Mouse (Mus musculus) forebrain, embryonic 16.5 days (tissue): ENCODE results near the gene Cdkl2. TPM values are rescaled to one million over a fixed set of nuclear protein-coding genes. Genes with fewer than 3 reads are reported as not detected.

ENCODE experiments used
- ATAC-seq: fragments of 200-750 bp; cut with Nextera tagmentation; 2 replicates; pipeline ENCODE4 v1.8.0; 2017; ENCODE audit warnings: mild to moderate bottlenecking, moderate library complexity
- H3K27ac ChIP-seq: fragments of 300-500 bp; sonication (generic); 2 replicates; pipeline ENCODE4 v1.5.1; 2014; ENCODE audit warnings: low read length, control low read depth
- H3K27me3 ChIP-seq: fragments of 300-500 bp; sonication (generic); replicated peaks from 2 replicates; pipeline ENCODE4 v1.6.1; 2014; ENCODE audit warnings: low read length; ENCODE audit not compliant: control insufficient read depth, insufficient read depth
- H3K36me3 ChIP-seq: fragments of 300-500 bp; sonication (generic); 2 replicates; pipeline ENCODE4 v1.6.1; 2014; ENCODE audit not compliant: control insufficient read depth, insufficient read depth
- H3K4me1 ChIP-seq: fragments of 300-500 bp; sonication (generic); replicated peaks from 2 replicates; pipeline ENCODE4 v1.6.1; 2014; ENCODE audit warnings: low read length; ENCODE audit not compliant: control insufficient read depth, insufficient read depth
- H3K4me2 ChIP-seq: fragments of 300-500 bp; sonication (generic); 2 replicates; pipeline ENCODE4 v1.6.1; 2014; ENCODE audit warnings: mild to moderate bottlenecking, low read length, control low read depth
- H3K4me3 ChIP-seq: fragments of 300-500 bp; sonication (generic); replicated peaks from 2 replicates; pipeline ENCODE4 v1.5.1; 2014; ENCODE audit warnings: mild to moderate bottlenecking, low read length, control low read depth
- H3K9ac ChIP-seq: fragments of 300-500 bp; sonication (generic); replicated peaks from 2 replicates; pipeline ENCODE4 v1.6.1; 2014; ENCODE audit warnings: low read depth, low read length, control low read depth
- H3K9me3 ChIP-seq: fragments of 300-500 bp; sonication (generic); 2 replicates; pipeline ENCODE4 v1.6.1; 2016; ENCODE audit warnings: low read length; ENCODE audit not compliant: control insufficient read depth
- WGBS: fragments of 180-500 bp; shearing (Covaris S2); extraction: QIAGEN DNeasy Blood & Tissue Kit; methylation state at CpG from one replicate; pipeline ENCODE4 v1.1.7; 2014; 5-methylcytosine and 5-hydroxymethylcytosine counted together
- polyA plus RNA-seq: library from polyadenylated mRNA; unstranded; fragments of >200 nt; fragmentation: Nextera tagmentation; extraction: Ambion mirVana; gene quantifications from 2 replicates; pipeline ENCODE4 v1.2.1, GENCODE M21; 2015

Gene Cdkl2
- polyA plus RNA-seq, 1 experiment from 2014 or later, result 10.2 TPM

DNA sequence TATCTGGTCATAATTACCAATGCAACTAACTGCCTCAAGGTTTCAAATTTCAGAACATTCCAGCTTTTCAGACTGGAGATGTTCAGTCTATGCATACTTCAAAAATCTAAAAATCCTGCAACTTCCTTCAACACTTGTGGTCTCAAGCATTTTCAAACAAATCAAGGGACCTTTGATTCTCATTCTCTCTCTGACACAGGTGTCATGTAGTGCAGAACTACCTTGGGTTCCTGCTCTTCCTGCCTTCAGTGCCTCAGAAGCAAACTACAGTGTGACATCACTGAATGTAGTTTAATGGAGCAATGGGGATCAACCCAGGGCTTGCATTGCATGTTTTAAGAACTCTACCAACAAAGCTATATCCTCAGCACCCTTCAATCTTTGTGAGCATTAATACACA is 35.1 kb upstream of the Cdkl2 start:
- H3K4me3 ChIP-seq, result no peak overlapping the region
- no peak overlapping the region for H3K27ac ChIP-seq
- H3K9me3 ChIP-seq, result no peaks in the 10 kb centered on the region
- H3K36me3 ChIP-seq, result no peaks in the 10 kb centered on the region
- no peak for ATAC-seq
- no peak overlapping the region for H3K4me2 ChIP-seq
- no peaks in the 10 kb centered on the region for H3K27me3 ChIP-seq
- no peak overlapping the region for H3K9ac ChIP-seq
- peaks cover 24% of the 10 kb centered on the region for H3K4me1 ChIP-seq

DNA sequence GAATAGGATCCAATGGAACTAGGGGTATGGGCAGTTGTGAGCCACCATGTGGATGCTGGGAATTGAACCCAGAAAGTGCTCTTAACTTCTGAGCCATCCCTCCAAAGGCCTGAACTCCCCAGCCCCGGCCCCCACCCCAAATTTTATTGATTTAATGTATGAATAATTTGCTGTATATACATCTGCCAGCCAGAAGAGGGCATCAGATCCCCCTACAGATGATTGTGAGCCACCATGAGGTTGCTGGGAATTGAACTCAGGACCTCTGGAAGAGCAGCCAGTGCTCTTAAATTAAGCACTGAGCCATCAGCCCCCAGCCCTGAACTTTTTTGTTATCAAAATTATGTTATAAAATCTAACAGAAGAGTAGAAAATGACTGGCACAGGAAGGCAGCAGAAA is 32.6 kb upstream of the Cdkl2 start:
- no peak for ATAC-seq
- Histone ChIP-seq H3K4me2 (no peak overlapping the region), H3K4me3 (no peak overlapping the region), H3K27me3 (no peaks in the 10 kb centered on the region), H3K9ac (no peak overlapping the region), H3K27ac (no peak overlapping the region), H3K9me3 (no peaks in the 10 kb centered on the region), H3K36me3 (peaks cover 4% of the 10 kb centered on the region; the same call in 1 of the 2 replicates), H3K4me1 (peaks cover 14% of the 10 kb centered on the region)
- WGBS, result 90% methylated on average over 1 of the region's 1 CpGs

DNA sequence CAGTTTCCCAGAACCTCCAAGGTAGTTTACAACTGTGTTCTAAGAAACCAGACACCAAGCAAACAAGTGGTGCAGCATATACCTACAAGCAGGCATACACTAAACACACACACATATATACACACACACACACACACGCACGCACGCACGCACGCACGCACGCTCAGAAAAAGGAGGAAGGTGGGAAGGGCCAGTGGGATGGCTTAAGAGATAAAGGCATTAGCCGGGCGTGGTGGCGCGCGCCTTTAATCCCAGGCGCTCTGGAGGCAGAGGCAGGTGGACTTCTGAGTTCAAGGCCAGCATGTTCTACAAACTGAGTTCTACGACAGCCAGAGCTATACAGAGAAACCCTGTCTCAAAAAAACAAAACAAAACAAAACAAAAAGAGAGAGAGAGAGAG is 30.4 kb upstream of the Cdkl2 start:
- Histone ChIP-seq H3K27me3 (no peaks in the 10 kb centered on the region), H3K27ac (no peak overlapping the region), H3K9ac (no peak overlapping the region), H3K4me2 (no peak overlapping the region), H3K4me3 (no peak overlapping the region), H3K36me3 (peaks cover 8% of the 10 kb centered on the region; the same call in 1 of the 2 replicates), H3K4me1 (no peaks in the 10 kb centered on the region; the same call in 1 of the 2 replicates), H3K9me3 (no peaks in the 10 kb centered on the region)
- no peak for ATAC-seq
- WGBS, result 88% methylated on average over 14 of the region's 14 CpGs

DNA sequence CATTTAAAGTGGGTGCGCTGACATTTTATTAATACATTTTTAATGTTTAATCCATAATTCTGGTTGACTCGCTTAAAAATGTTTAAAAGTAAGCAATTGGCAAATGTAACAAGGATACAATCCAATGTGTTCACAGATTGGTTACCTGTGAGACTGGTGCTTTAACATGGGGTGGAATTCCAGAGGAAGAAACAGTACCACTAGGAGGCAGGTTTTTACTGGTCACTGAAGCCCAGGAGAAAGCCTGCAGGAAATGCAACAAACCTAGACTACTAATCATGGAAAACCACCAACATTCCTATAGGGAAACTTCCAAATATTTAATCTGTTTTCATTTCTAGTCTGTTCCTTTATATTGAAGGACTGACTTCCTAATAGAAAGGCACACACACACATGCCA is 19.5 kb upstream of the Cdkl2 start:
- Histone ChIP-seq H3K9me3 (no peaks in the 10 kb centered on the region), H3K4me3 (no peak overlapping the region), H3K36me3 (peaks cover 30% of the 10 kb centered on the region), H3K4me2 (no peak overlapping the region), H3K9ac (no peak overlapping the region), H3K27ac (no peak overlapping the region), H3K27me3 (no peaks in the 10 kb centered on the region), H3K4me1 (no peaks in the 10 kb centered on the region)
- ATAC-seq, result no peak
- WGBS, result 97% methylated on average over 2 of the region's 2 CpGs

DNA sequence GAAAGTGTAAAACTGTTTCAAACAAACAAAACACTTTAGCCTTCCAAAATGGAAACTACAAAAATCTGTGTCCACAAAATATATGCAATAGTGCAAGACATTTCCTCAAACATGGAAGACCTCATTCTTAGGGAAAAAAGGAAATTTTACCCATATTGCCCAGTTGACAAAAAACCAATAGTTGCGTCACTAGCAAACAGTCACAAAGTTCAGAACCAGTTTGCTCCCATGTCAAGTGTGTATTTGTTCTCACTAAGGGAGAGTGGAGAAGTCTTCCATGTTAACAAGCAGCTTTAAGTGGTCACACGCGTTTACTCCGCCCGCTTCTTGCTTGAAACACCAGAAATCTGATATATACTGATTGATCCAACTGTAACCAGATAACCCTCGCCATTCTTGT is 9.2 kb upstream of the Cdkl2 start:
- Histone ChIP-seq H3K9me3 (no peaks in the 10 kb centered on the region), H3K27me3 (no peaks in the 10 kb centered on the region), H3K36me3 (peaks cover 30% of the 10 kb centered on the region; the same call in 1 of the 2 replicates), H3K4me3 (no peak overlapping the region), H3K4me1 (no peaks in the 10 kb centered on the region), H3K27ac (no peak overlapping the region), H3K9ac (no peak overlapping the region), H3K4me2 (no peak overlapping the region)
- 96% methylated on average over 6 of the region's 6 CpGs for WGBS
- ATAC-seq, result no peak

DNA sequence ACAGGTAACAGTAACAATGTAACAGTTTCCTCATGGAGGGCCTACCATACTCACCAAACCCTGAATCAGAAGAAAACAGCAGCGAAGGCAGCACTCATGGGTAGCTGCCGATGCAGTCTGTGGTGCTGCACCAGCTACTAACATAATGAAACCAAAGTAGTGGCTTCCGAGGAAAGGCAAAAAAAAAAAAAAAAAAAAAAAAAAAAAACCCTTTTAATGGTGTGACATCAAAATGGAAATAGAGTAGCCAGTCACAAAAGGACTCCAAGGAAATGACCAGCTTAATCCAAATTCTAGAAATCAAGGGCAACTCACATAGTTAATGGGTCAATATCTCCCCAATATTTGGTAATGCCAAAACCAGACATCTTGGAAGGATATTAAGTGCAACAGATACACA is 6.7 kb upstream of the Cdkl2 start:
- H3K4me2 ChIP-seq, result no peak overlapping the region
- no peaks in the 10 kb centered on the region for H3K27me3 ChIP-seq
- H3K4me1 ChIP-seq, result no peaks in the 10 kb centered on the region
- no peaks in the 10 kb centered on the region for H3K9me3 ChIP-seq
- no peak for ATAC-seq
- H3K9ac ChIP-seq, result no peak overlapping the region
- H3K36me3 ChIP-seq, result peaks cover 13% of the 10 kb centered on the region; the same call in 1 of the 2 replicates
- no peak overlapping the region for H3K27ac ChIP-seq
- WGBS, result 89% methylated on average over 3 of the region's 3 CpGs
- H3K4me3 ChIP-seq, result no peak overlapping the region

DNA sequence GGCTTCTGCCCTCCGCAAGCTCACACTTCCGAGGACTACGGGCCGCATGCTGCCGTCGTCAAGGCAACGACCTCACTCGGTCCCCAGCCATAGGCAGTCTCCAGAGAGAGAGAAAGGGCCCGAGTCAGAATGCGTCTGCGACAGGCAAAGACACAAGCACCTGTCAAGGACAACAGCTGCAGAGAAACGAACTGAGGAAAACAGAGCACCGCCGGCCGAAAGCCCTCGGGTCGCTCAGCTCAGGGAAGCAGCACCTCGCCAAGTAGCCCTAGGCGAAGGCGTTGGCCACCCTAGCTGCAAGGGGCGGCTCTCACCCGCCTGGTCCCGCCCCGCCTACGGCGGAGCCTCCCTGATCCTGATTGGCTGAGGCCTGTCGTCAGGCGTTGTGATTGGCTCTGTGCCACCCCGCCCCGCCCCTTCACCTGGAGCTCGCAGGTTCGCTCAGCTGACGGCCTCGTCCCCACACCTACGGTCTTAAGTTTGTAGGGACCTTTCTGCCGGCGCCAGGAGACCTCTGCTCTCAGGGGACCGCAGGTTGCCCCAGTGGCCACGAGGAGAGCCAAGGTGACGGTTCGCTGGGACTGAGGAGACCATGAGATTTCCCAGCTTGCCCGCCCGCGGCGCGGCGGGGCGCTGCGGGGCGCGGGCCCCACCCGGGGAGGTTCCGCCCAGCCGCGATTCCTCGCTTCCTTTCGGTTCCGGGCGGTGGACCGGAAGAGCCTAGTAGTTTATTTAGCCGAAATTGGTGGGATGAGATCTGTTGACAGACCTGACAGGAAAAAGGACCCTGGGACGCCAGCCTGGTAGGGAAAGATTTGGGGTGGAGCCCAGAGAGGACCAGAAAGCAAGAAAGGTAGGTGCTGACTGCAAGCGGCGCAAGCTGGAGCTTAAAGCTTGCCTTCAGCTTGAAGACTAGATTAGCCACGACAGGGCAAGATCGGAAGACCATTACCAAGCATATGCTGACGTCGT is 1.0 kb downstream of the Cdkl2 start:
- peak overlapping the region; percentile 55 for H3K9ac ChIP-seq
- peak; percentile 98 for ATAC-seq

DNA sequence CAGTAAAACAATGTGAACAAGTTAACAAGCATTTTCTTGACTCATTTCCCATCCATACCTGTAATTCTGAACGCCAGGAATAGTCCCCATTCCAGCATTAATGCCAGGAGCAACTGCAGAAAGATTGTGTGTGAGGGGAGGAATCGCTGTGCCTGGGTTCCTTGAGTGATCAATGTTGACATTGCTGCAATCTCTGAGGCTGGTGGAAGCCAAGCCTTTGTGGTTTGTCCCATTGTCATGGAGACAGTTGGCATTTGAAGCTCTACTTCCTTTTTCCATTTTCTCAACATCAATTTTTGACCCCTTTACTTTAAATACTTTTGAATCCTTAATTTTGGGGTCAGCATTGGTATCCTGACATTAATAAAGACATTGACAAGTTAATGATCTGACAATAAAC is 23.7 kb downstream of the Cdkl2 start:
- no peak overlapping the region for H3K9ac ChIP-seq
- H3K9me3 ChIP-seq, result no peaks in the 10 kb centered on the region
- H3K27ac ChIP-seq, result no peak overlapping the region
- H3K4me1 ChIP-seq, result no peaks in the 10 kb centered on the region
- H3K27me3 ChIP-seq, result no peaks in the 10 kb centered on the region
- no peaks in the 10 kb centered on the region for H3K36me3 ChIP-seq
- no peak overlapping the region for H3K4me3 ChIP-seq
- no peak for ATAC-seq
- no peak overlapping the region for H3K4me2 ChIP-seq
- 61% methylated on average over 2 of the region's 2 CpGs for WGBS

More for the DNA sequence above, 1.0 kb downstream of the Cdkl2 start:
- no peaks in the 10 kb centered on the region for H3K9me3 ChIP-seq
- H3K36me3 ChIP-seq, result no peaks in the 10 kb centered on the region
- peak overlapping the region; percentile 66 for H3K4me3 ChIP-seq
- H3K4me1 ChIP-seq, result 0 out of 2 replicates have a peak, but pooled peaks cover 3% of the 10 kb centered on the region
- WGBS, result under 1% methylated on average over 68 of the region's 68 CpGs
- H3K4me2 ChIP-seq, result peak overlapping the region; percentile 84
- H3K27me3 ChIP-seq, result peaks cover 11% of the 10 kb centered on the region
- no peak overlapping the region; the same call in 1 of the 2 replicates for H3K27ac ChIP-seq

DNA sequence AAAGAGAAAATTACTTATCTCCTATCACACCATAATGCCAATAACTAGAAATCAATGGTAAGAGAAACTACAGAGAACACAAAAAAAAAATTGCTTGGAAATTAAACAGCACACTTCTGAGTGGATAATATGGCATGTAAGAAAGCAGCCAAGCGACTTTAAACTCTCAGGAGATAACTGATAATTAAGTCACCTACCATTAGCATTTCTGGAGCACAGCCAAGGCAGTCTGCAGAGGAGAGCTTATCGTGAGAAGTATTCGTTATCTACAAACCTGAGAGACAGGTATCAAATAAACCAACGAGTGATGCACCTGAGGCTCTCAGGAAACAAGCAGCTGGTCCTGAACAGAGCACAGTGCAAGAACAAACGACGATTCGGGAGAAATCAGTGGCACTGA is 31.9 kb downstream of the Cdkl2 start:
- Histone ChIP-seq H3K4me2 (no peak overlapping the region), H3K27ac (no peak overlapping the region), H3K4me3 (no peak overlapping the region), H3K9me3 (no peaks in the 10 kb centered on the region), H3K36me3 (no peaks in the 10 kb centered on the region), H3K27me3 (no peaks in the 10 kb centered on the region), H3K9ac (no peak overlapping the region), H3K4me1 (no peaks in the 10 kb centered on the region)
- 61% methylated on average over 7 of the region's 7 CpGs for whole genome bisulfite sequencing
- no peak for ATAC-seq
